Mouse (Mus musculus) spleen, adult 2 months (tissue): ENCODE measurements around the gene Zbtb39. TPM values are rescaled to one million over a fixed set of nuclear protein-coding genes. Genes with fewer than 3 reads are reported as not detected.

ENCODE experiments used
- polyA plus RNA-seq: library from polyadenylated mRNA; depleted of rRNA; stranded (reverse); fragments of >200 nt; gene quantifications from 2 replicates; pipeline ENCODE4 v1.2.3, GENCODE M21; 2012; rRNA removed

Zbtb39 gene
- polyA plus RNA-seq, 1 experiment, result 5.6 TPM

Other genes with a start within 250 kb of the Zbtb39 start
- 2.0 and 2.2 TPM in 2 replicates for gene Stac3, start 237.9 kb upstream of the Zbtb39 start, polyA plus RNA-seq
- 6.9 and 12.2 TPM in 2 replicates for gene Ndufa4l2, start 224.6 kb upstream of the Zbtb39 start, polyA plus RNA-seq
- gene Shmt2, start 217.1 kb upstream of the Zbtb39 start, polyA plus RNA-seq, result 99.9 and 133 TPM in 2 replicates
- gene Nxph4, start 205.0 kb upstream of the Zbtb39 start, polyA plus RNA-seq, result not detected in 2 replicates
- 98.7 and 99.4 TPM in 2 replicates for gene Lrp1, start 118.4 kb upstream of the Zbtb39 start, polyA plus RNA-seq
- gene Stat6, start 96.6 kb upstream of the Zbtb39 start, polyA plus RNA-seq, result 120 and 126 TPM in 2 replicates
- 3.2 and 3.5 TPM in 2 replicates for gene Nemp1, start 72.6 kb upstream of the Zbtb39 start, polyA plus RNA-seq
- 30.6 and 32.7 TPM in 2 replicates for gene Nab2, start 71.0 kb upstream of the Zbtb39 start, polyA plus RNA-seq
- gene Myo1a, start 34.4 kb upstream of the Zbtb39 start, polyA plus RNA-seq, result 0.13 and 0.21 TPM in 2 replicates
- gene Tac2, start 15.1 kb upstream of the Zbtb39 start, polyA plus RNA-seq, result 1.9 and 4.1 TPM in 2 replicates
- 22.5 and 28.8 TPM in 2 replicates for gene Gpr182, start 12.2 kb downstream of the Zbtb39 start, polyA plus RNA-seq
- gene Rdh1, start 20.2 kb downstream of the Zbtb39 start, polyA plus RNA-seq, result 0.25 and 0.56 TPM in 2 replicates
- 0.60 and 0.94 TPM in 2 replicates for gene Rdh16f1, start 20.2 kb downstream of the Zbtb39 start, polyA plus RNA-seq
- 0.11 and 0.18 TPM in 2 replicates for gene Rdh9, start 36.8 kb downstream of the Zbtb39 start, polyA plus RNA-seq
- 0.04 TPM in 1 of 2 replicates, not detected in the other for gene Rdh16, start 61.6 kb downstream of the Zbtb39 start, polyA plus RNA-seq
- not detected in 2 replicates for gene Rdh19, start 110.4 kb downstream of the Zbtb39 start, polyA plus RNA-seq
- gene Rdh16f2, start 126.9 kb downstream of the Zbtb39 start, polyA plus RNA-seq, result 0.08 TPM in 1 of 2 replicates, not detected in the other
- gene Rdh7, start 149.3 kb downstream of the Zbtb39 start, polyA plus RNA-seq, result 0.06 and 0.08 TPM in 2 replicates
- gene Sdr9c7, start 159.0 kb downstream of the Zbtb39 start, polyA plus RNA-seq, result 0.04 and 0.15 TPM in 2 replicates